Mouse (Mus musculus): Measurements from ENCODE around the gene Fam213b. TPM values are rescaled to one million over a fixed set of nuclear protein-coding genes. Genes with fewer than 3 reads are reported as not detected.
A peak's percentile ranks its signal among the peaks of the same experiment; 100 is the strongest.

The Fam213b gene
- total RNA-seq, 2 experiments from 2014 or later: 15.5 to 104 TPM

DNA sequence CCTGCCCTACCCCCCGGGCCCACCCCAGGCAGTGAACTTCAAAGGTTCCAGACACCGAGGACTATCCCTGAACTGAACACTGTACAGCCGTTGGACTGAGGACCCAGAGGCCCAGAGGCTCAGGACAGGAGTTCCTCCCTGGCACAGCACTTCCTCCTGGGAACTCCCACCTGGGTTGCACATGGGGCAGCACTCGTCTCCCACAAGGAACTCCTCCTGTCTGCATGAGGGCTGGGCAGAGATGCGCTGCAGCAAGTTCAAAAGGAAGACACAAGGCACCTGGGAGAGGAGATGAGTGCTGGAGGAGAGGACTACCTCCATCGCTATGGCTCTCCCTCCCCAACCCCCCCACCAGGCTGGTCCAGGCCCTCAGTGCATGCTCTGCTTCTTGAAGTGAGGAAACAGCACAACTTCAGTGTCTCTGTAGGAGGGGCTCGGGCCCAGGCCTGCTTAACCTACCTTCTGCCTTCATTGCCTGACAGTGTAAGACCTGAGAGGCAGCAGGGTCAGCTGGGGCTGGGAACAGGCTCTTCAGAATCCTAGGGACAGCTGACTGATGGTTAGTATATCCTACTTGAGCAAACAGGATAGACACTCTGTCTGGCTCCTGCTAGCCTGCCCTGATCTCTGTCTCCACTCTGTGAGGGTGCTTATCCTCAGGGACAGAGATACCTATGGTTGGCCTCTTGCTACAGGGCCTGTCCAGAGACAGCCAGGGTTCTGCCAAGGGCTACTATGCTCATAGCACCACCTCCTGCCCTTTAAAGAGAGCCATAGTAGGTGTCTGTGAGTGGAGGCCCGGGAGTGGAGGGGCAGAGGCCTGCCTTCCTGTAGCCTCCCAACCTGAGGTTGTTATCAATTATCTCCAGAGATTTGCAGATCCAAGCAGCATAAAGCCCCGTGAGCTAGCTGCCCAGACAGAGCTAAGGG is 28.3 kb upstream of the Fam213b start:
- no peak for DNase-seq (ENCODE audit: low spot score in 2 of 2)

DNA sequence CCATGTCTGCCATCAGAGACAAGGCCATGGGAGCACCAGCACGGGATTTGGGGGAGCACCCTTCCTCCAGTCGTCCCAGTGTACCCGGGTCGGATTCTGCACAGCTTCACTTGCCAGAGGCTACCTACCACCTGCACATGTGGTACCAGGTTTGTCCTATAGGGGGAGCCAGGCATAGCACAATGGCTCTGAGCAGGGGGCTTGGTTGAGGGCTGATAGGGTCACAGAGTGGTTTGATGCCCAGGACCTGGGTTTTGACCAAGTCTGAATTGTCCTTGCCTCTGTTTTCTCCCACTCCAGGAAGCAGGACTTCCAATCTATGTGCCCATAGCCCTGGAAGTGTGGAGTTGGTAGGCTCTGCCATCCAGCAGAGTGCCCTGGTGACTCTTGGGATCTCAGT is 26.5 kb upstream of the Fam213b start:
- no peak for DNase-seq (ENCODE audit: low spot score in 2 of 2)

DNA sequence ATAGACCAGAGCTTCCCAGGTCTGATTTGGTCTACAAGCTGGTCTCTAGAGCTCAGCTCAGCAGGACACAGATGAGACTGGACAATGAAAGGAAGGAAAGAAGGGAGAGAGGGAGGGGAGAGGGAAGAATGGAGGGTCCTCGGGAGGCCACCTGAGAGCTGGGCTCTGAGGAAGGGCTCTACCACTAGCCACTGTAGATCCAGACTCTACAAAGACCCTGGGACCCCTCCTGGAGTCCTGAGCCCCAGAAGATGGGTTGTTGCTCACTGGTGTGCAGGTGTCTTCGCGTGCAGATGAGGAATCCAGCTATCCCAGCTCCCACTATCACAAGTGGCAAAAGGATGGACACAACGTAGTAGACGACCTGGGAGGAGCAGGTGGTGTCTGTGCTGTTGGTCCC is 24.0 kb upstream of the Fam213b start:
- DNase-seq (ENCODE audit: low spot score in 2 of 2): no peak

DNA sequence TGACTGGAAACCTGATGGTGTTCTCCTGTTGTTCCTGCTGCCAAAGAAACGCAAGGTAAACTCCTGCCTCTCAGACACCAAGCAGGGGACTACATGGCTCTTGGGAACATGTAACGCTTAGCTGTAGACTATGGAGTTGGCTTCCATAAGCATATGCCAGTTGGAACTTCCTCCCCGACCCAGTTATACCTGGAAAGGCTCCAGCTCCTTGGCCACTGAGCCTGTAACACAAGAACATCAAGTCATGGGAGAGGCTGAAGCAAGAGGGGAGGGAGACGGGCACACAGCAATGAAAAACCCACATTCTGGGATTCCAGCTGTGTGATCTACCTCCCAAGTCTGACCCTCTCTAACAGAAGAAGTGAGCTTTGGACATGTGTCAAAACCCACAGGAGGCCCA is 23.4 kb upstream of the Fam213b start:
- no peak for DNase-seq (ENCODE audit: low spot score in 2 of 2)

- no peak for DNase-seq (ENCODE audit: low spot score in 2 of 2)
Measured at GRCm38 (mm10) chr4:154916662-154917061, 17.7 kb upstream of the Fam213b start.

- no peak for DNase-seq (ENCODE audit: low spot score in 2 of 2)
Measured at GRCm38 (mm10) chr4:154915286-154915685, 16.4 kb upstream of the Fam213b start.

- DNase-seq (ENCODE audit: low spot score in 2 of 2): no peak
Measured at GRCm38 (mm10) chr4:154914707-154915106, 15.8 kb upstream of the Fam213b start.

- no peak for DNase-seq (ENCODE audit: low spot score in 2 of 2)
Measured at GRCm38 (mm10) chr4:154914252-154914651, 15.3 kb upstream of the Fam213b start.

DNA sequence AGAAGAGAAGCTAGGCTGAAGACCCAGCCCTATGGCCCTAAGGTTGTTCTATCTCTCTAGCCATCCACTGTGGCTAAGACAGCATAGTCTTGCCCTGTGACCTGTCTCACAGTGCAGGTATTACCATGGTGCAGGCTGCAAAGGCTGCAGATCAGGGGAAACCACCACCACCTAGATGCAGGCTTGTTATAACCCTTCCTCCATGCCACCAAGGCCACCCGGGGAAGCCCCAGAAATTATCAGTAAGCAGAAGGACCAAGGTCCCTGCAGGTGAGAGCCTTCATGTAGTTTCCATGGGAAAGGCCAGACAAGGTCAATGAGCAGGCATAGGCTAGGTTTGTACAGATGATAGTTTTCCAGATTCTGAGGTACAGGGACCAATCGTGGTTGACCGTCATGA is 14.9 kb upstream of the Fam213b start:
- no peak for DNase-seq (ENCODE audit: low spot score in 2 of 2)

DNA sequence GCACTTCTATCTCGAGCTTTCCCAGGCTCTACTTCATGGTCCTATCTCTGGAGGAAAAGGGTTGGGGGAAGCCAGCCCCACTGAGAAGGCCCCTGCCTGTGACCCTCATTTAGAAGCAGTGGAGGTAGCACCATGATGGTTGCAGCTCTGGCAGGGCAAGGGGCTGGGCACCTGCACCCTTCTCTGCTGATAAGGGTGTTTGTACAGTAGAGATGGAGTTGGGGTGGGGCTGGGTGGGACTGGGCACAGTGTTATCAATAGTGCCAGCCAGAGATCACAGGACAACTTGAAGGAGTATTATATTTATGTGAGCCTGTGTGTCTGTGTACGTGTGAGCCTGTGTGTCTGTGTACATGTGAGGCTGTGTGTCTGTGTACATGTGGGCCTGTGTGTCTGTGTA is 12.7 kb upstream of the Fam213b start:
- no peak for DNase-seq (ENCODE audit: low spot score in 2 of 2)

GRCm38 (mm10) chr4:154910606-154911522 is 11.9 kb upstream of the Fam213b start:
- no peak for DNase-seq (ENCODE audit: low spot score in 2 of 2)

- no peak for DNase-seq (ENCODE audit: low spot score in 2 of 2)
Measured at GRCm38 (mm10) chr4:154908490-154908889, 9.6 kb upstream of the Fam213b start.

GRCm38 (mm10) chr4:154907833-154908232 is 8.9 kb upstream of the Fam213b start:
- DNase-seq (ENCODE audit: low spot score in 2 of 2): peak; percentile 54 to 57

GRCm38 (mm10) chr4:154904185-154905071 is 5.5 kb upstream of the Fam213b start:
- DNase-seq (ENCODE audit: low spot score in 2 of 2): peak in 1 of 2 experiments; percentile 38

DNA sequence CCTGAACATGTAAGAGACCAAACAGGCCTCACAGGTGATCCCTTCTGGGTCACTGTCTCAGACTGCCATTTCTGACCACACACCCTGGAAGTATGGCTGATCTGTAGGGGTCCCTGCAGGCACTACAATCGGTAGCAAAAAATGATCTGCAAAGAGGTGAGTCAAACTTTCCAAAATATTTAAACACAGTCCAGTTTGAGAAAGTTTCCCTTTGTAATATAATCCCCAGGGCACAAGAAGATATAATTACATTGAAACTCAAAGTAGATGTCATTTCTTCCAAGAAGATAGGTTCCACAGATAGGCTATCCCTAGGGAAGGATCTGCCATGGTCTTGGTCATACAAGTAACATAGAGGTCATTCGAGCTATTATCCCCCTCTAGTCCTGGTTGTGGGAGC is 3.4 kb upstream of the Fam213b start:
- no peak for DNase-seq (ENCODE audit: low spot score in 2 of 2)

DNA sequence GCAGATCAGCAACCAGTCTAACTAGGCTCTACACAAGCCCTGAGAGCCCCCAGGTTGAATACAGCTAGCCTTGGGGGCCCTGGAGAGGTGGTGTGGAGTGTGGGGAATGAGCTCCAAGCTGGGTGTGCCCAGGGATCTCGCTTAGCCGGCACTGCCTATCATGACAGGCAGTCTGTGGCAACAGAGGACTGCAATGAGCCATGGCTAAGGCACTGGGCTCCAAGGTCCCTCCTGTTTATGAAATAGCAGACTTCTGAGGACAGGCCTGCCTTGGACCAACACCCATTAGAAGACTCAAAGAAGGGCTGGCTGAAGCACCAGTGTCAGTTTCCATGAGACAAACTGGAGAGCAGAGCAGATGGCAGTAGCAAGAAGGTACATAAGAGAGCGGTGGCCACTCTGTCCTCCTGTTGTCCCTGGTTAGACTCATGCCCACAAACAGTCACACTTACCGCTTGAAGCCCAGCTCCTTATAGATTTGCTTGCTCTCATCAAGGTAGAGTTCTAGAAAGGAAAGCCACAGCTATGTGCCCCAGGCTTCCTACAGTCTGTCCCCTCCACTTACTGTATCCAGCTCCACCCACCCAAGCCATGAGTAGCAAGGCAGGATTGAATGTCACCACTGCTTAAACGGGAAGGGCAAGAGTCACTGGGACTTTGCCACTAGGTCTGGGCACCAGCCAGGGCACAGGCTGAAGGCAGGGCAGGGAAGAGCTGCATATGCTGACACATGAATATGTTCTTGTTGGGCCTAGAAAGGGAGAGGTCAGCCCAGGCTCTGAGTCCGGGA is 1.1 kb downstream of the Fam213b start:
- no peak for DNase-seq (ENCODE audit: low spot score in 2 of 2)

GRCm38 (mm10) chr4:154895549-154895948 is 3.4 kb downstream of the Fam213b start:
- no peak for DNase-seq (ENCODE audit: low spot score in 2 of 2)

DNA sequence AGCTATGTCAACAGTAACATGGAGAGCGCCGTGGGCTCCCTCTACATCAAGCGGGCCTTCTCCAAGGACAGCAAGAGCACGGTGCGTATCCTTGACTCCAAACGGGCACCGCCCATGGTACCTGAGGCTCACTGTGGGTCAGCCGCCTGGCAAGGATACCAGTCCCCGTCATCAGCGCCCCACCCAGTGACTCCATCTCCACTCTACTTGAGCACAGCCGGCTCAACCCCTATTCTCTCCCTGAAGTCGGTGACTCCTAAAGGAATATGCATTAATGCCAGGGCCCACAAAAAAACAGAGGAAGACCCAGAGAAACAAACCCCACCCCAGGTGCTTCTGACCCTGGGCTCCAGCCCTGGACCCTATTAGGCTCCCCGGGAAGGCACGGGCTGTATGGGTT is 8.0 kb downstream of the Fam213b start:
- DNase-seq (ENCODE audit: low spot score in 2 of 2): no peak

- no peak for DNase-seq (ENCODE audit: low spot score in 2 of 2)
Measured at GRCm38 (mm10) chr4:154887593-154888250, 11.2 kb downstream of the Fam213b start.

All from adrenal gland, adult 18-20 months (tissue).